Mouse (Mus musculus) heart, embryonic 10.5 days (tissue): ENCODE measurements around the gene Retreg1. TPM values are rescaled to one million over a fixed set of nuclear protein-coding genes. Genes with fewer than 3 reads are reported as not detected.
"Not testable (repeated sequence)": the region's sequence is repeated elsewhere in the genome, so short reads cannot be mapped to it uniquely, and the experiment has no call there.

Source experiments
- DNase-seq: peaks from one replicate; pipeline ENCODE4 v3.0.0-alpha.2; 2017; ENCODE audit warnings: low spot score
- H3K27ac ChIP-seq: fragments of 300-500 bp; sonication (generic); 2 replicates; pipeline ENCODE4 v1.5.1; 2016; ENCODE audit warnings: mild to moderate bottlenecking
- H3K27me3 ChIP-seq: fragments of 300-500 bp; sonication (generic); 2 replicates; pipeline ENCODE4 v1.6.1; 2016; ENCODE audit warnings: mild to moderate bottlenecking; ENCODE audit not compliant: poor library complexity, insufficient read depth, severe bottlenecking
- H3K36me3 ChIP-seq: fragments of 300-500 bp; sonication (generic); 2 replicates; pipeline ENCODE4 v1.6.1; 2016; ENCODE audit warnings: mild to moderate bottlenecking, moderate library complexity
- H3K4me1 ChIP-seq: fragments of 300-500 bp; sonication (generic); 2 replicates; pipeline ENCODE4 v1.6.1; 2016; ENCODE audit warnings: mild to moderate bottlenecking
- H3K4me3 ChIP-seq: fragments of 300-500 bp; sonication (generic); 2 replicates; pipeline ENCODE4 v1.5.1; 2016; ENCODE audit warnings: mild to moderate bottlenecking, moderate library complexity
- H3K9me3 ChIP-seq: fragments of 300-500 bp; sonication (generic); 2 replicates; pipeline ENCODE4 v1.6.1; 2016; ENCODE audit warnings: mild to moderate bottlenecking, moderate library complexity
- WGBS: fragments of 180-500 bp; shearing (Covaris S2); methylation state at CpG from one replicate; pipeline ENCODE4 v1.1.7; 2016; 5-methylcytosine and 5-hydroxymethylcytosine counted together
- polyA plus RNA-seq: library from polyadenylated mRNA; unstranded; fragments of >200 nt; fragmentation: Nextera tagmentation; extraction: Ambion mirVana; gene quantifications from 2 replicates; pipeline ENCODE4 v1.2.1, GENCODE M21; 2016

Gene Retreg1
- polyA plus RNA-seq, 1 experiment from 2014 or later, result 20.2 TPM

DNA sequence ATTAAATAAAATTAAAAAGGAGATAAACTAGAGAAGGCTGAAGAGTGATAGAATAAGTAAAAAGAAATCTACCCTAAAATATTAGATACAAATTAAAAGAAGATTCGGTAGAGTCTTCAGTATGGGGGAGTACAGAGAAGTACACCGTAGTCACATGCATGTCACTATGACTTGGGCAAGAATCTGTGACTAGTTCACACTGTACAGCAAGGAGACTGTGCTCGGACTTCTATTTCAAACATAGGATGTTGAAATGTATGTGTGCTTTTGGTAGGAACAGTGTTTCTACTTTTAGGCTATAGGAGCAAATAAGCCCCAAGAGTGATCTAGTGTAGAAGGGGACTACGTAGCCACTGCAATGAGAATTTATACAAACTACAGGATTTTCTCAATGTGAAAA lies 131.4 kb downstream of the Retreg1 start:
- 87% methylated on average over 4 of the region's 4 CpGs for WGBS

DNA sequence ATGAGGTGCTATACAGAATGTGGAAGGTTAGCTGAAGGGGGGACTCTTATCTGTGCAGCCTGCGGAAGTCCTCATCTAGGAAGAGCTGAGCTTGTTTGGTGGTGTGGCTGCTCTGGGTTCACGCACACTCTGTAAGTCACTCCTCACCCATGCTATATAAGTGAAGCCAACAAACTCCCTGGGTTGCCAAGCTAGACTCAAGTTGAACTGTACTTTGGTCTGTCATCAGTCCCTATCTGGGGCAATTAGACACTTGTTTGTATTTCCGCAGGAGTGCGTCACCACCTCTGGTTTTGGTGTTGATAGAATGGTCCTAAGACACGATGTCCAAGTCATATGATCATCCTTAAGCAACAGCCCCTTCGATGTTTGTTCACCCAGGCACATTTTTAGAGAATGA lies 132.8 kb downstream of the Retreg1 start:
- Histone ChIP-seq H3K27me3 (0 out of 2 replicates have a peak, but pooled peaks cover 3% of the 10 kb centered on the region), H3K9me3 (no peaks in the 10 kb centered on the region), H3K27ac (no peak overlapping the region), H3K4me3 (no peak overlapping the region), H3K4me1 (0 out of 2 replicates have a peak, but pooled peaks cover 3% of the 10 kb centered on the region), H3K36me3 (peaks cover 6% of the 10 kb centered on the region)
- no peak for DNase-seq
- 47% methylated on average over 6 of the region's 6 CpGs for WGBS

More for the DNA sequence above, 131.4 kb downstream of the Retreg1 start:
- H3K36me3 ChIP-seq, result peaks cover 8% of the 10 kb centered on the region
- H3K4me1 ChIP-seq, result 0 out of 2 replicates have a peak, but pooled peaks cover 3% of the 10 kb centered on the region
- no peak overlapping the region for H3K27ac ChIP-seq
- no peak for DNase-seq
- 0 out of 2 replicates have a peak, but pooled peaks cover 3% of the 10 kb centered on the region for H3K27me3 ChIP-seq
- no peak overlapping the region for H3K4me3 ChIP-seq
- no peaks in the 10 kb centered on the region for H3K9me3 ChIP-seq

DNA sequence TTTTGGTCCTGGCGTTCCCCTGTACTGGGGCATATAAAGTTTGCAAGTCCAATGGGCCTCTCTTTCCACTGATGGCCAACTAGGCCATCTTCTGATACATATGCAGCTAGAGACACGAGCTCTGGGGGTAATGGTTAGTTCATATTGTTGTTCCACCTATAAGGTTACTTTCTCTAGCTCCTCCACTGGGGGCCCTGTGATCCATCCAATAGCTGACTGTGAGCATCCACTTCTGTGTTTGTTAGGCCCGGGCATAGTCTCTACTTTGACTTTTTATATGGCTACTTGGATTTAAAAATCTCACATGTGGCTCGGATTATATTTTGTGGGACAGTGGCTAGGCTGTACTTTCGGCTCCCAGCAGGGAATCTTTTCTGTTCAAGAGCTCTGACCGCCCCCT lies 140.6 kb downstream of the Retreg1 start:
- DNase-seq, H3K27me3 ChIP-seq, H3K9me3 ChIP-seq: not testable (repeated sequence)
- peak overlapping the region; percentile 94 for H3K27ac ChIP-seq
- H3K4me3 ChIP-seq, result peak overlapping the region; percentile 100
- WGBS, result 23% methylated on average over 6 of the region's 6 CpGs
- H3K36me3 ChIP-seq, result peaks cover 19% of the 10 kb centered on the region
- H3K4me1 ChIP-seq, result peaks cover 12% of the 10 kb centered on the region

DNA sequence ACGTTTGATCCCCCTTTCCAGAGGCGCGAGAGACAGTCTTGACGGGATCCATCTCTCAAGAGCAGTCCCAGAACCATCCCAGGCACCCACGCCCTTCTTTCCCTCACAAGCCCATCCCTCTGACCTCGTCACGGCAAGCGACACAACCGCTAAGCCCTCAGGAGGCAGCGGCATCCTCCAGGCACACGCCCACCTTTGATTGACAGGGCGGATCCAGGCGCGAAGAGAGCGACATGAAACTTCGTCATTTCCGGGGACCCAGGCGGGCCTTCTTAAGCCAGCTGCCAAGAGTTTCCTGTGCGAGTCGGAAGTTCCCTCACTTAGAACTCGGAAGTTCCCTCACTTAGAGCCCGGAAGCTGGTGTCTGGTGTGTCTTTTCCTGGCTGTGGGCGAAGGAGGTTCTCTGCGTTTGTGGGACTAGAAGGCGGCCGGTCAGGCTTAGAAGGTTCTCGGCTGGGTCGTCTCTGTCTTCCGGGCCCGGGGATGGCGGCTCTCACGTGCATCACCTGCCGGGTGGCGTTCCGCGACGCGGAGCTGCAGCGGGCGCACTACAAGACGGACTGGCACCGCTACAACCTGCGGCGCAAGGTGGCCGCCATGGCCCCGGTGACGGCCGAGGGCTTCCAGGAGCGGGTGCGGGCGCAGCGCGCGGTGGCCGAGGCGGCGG lies 141.2 kb downstream of the Retreg1 start, which contains the start of gene Zfp622:
TSS of gene Zfp622 (plus strand) at position 300 of the 667 bp plus-strand sequence.
- WGBS, result under 1% methylated on average over 57 of the region's 57 CpGs
- DNase-seq, result peak; percentile 99

DNA sequence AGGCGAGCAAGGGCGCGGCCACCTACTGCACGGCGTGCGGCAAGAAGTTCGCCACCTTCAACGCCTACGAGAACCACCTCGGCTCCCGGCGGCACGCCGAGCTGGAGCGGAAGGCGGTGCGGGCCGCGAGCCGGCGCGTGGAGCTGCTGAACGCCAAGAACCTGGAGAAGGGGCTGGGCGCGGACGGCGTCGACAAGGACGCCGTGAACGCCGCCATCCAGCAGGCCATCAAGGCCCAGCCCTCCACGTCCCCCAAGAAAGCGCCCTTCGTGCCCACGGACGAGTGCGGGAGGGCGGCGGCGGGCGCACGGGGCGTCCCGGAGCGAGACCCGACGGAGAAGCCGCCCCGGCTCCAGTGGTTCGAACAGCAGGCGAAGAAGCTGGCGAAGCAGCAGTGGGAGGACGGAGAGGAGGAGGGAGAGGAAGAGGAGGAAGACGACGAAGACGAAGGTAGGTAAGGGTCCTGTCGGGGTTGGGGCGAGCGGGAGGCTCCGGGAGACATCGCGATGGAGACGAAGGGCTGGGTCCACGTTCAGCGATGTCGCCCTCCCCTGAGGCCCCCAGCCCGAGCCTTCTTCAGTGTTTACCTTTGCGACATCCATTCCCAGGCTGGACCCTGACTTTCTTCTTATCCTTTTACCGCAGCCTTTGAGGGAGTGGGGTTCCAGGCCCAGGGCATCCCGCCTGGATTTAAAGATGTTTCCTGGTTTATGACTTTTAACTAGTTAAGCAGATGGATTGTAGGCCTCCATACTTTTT lies 141.9 kb downstream of the Retreg1 start:
- Histone ChIP-seq H3K9me3 (no peaks in the 10 kb centered on the region), H3K4me1 (peaks cover 12% of the 10 kb centered on the region), H3K27ac (peak overlapping the region; percentile 94), H3K4me3 (peak overlapping the region; percentile 100), H3K36me3 (peaks cover 31% of the 10 kb centered on the region), H3K27me3 (no peaks in the 10 kb centered on the region)
- no peak for DNase-seq
- under 1% methylated on average over 71 of the region's 71 CpGs for WGBS

More for the DNA sequence above, 141.2 kb downstream of the Retreg1 start, which contains the start of gene Zfp622:
- H3K36me3 ChIP-seq, result peaks cover 24% of the 10 kb centered on the region
- H3K9me3 ChIP-seq, result no peaks in the 10 kb centered on the region
- H3K27ac ChIP-seq, result peak within 1 kb of the TSS; percentile 94
- peak within 1 kb of the TSS; percentile 100 for H3K4me3 ChIP-seq
- peaks cover 12% of the 10 kb centered on the region for H3K4me1 ChIP-seq
- no peaks in the 10 kb centered on the region for H3K27me3 ChIP-seq

DNA sequence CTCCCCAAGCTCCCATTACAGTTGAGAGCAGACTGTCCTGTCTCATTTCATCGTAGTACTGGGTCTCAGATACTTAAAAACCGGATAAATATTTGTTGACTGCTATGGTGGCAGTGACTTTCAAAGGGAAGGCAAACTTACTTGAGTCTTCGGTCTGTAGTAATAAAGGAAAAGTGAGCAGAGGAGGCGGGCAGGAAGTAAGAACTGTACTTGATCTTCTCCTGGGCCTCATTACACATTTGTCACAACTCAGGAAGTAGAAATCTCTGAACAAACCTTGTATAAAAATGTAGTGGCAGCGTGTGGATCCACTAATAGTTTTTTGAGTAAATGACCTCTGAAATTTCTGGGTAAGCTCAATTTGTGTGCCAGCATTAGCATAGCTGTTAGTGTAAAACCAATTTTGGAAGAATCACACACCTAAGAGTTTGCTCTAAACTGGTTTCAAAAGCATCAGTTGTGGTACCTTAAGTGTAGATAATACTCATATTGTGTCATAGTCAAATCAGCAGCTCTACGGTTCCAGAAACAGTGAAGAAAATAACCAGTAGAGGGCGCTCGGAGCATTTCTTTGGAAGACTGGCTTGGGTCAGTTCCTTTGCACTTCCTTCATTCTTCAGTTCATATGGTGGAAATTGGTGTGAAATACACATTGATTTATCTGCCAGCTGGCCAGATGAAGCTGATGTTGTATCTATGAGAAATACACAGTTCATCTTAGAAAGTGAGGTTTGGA lies 150.2 kb downstream of the Retreg1 start:
- H3K27me3 ChIP-seq, result no peaks in the 10 kb centered on the region
- no peaks in the 10 kb centered on the region for H3K4me1 ChIP-seq
- no peaks in the 10 kb centered on the region for H3K9me3 ChIP-seq
- no peak for DNase-seq
- 65% methylated on average over 8 of the region's 8 CpGs for WGBS
- H3K36me3 ChIP-seq, result peaks cover 74% of the 10 kb centered on the region
- H3K27ac ChIP-seq, result no peak overlapping the region
- H3K4me3 ChIP-seq, result no peak overlapping the region

DNA sequence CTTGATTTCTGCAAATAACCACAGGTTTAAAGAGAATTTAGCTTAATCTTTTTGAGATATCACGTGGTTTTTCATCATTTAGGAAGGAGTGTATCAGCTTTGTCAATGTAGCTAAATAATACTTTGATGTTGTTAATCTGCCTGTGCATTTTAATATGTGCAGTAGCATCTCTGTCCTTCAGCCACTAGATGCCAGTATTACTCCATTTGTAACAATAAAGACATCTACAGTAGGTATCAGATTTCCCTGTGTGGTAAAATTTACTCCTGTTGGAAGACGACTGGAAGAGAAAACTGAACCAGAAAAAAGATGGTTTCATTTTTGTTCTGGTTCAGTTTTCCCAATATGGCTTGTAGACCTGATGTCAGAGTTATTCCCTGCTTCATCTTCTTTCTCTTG lies 152.5 kb downstream of the Retreg1 start:
- H3K36me3 ChIP-seq, result peaks cover 58% of the 10 kb centered on the region
- no peak overlapping the region for H3K27ac ChIP-seq
- H3K27me3 ChIP-seq, result no peaks in the 10 kb centered on the region
- H3K4me1 ChIP-seq, result no peaks in the 10 kb centered on the region
- no peak for DNase-seq
- no peaks in the 10 kb centered on the region for H3K9me3 ChIP-seq
- WGBS, result 53% methylated on average over 2 of the region's 2 CpGs
- no peak overlapping the region for H3K4me3 ChIP-seq

DNA sequence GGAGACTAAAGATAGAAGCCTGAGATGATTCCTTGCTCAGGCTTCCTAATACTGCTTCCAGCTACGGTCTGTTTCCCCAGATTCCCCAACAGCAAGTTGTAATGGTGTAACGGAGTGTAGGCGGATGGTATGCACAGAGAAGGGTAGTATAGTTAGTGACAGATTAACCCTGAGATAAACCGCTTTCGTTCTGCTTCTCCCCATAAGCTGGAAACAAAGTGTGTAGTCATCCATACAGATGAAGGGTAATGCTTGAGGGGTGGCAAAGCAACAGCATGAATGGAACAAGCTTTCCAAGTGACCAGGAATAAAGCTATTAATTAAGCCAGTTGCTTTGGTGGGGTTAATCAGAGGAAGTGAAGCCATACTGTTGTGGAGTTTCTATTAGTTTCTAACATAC lies 156.6 kb downstream of the Retreg1 start:
- 80% methylated on average over 5 of the region's 5 CpGs for WGBS
- not testable (repeated sequence) for H3K9me3 ChIP-seq, H3K4me1 ChIP-seq, H3K27me3 ChIP-seq, H3K4me3 ChIP-seq, DNase-seq, H3K27ac ChIP-seq
- H3K36me3 ChIP-seq, result peaks cover 28% of the 10 kb centered on the region

DNA sequence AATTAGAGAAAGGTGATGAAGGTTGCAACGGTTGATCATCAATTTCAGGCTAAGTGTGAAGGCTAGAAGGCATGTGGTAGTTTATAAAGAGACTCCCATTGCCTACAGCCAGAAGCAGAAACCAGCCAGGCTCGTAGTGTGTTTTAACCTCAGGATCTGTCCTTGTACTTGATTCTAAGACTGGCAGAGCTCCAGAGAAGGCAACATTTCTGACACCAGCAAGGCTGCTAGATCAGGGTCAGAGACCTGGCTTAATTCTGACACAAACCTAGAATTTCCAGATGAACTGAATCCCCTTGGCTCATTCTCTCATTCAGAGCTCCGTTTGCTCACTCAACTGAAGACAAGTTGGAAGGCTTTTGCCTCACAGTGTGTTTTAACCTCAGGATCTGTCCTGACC lies 165.6 kb downstream of the Retreg1 start:
- H3K27ac ChIP-seq, result no peak overlapping the region
- WGBS, result 81% methylated on average over 3 of the region's 3 CpGs
- H3K4me3 ChIP-seq, result no peak overlapping the region
- H3K4me1 ChIP-seq, result no peaks in the 10 kb centered on the region
- H3K36me3 ChIP-seq, result no peaks in the 10 kb centered on the region
- no peaks in the 10 kb centered on the region for H3K27me3 ChIP-seq
- DNase-seq, result no peak
- no peaks in the 10 kb centered on the region for H3K9me3 ChIP-seq

DNA sequence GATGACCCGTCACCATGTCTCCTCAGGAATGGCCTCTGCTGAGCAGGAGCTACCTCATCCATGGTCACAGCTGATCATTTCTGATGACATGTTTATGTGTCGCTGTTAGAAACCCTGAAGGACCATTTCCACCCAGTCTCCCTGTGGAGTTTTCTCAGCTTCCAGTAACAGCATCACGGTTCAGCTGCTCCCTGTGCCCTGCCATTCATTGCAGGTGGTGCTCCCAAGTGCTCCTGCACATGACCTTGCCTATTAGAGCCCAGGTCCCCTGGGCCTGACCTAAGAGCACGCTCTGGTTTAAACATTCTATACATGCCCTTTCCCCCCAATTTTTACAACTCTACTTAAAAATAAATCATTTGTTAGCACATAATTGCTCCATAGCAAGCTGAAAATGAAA lies 169.9 kb downstream of the Retreg1 start:
- 82% methylated on average over 4 of the region's 4 CpGs for WGBS
- Histone ChIP-seq H3K27ac (no peak overlapping the region), H3K27me3 (no peaks in the 10 kb centered on the region), H3K36me3 (no peaks in the 10 kb centered on the region), H3K4me1 (no peaks in the 10 kb centered on the region), H3K9me3 (no peaks in the 10 kb centered on the region), H3K4me3 (no peak overlapping the region)
- DNase-seq, result no peak

DNA sequence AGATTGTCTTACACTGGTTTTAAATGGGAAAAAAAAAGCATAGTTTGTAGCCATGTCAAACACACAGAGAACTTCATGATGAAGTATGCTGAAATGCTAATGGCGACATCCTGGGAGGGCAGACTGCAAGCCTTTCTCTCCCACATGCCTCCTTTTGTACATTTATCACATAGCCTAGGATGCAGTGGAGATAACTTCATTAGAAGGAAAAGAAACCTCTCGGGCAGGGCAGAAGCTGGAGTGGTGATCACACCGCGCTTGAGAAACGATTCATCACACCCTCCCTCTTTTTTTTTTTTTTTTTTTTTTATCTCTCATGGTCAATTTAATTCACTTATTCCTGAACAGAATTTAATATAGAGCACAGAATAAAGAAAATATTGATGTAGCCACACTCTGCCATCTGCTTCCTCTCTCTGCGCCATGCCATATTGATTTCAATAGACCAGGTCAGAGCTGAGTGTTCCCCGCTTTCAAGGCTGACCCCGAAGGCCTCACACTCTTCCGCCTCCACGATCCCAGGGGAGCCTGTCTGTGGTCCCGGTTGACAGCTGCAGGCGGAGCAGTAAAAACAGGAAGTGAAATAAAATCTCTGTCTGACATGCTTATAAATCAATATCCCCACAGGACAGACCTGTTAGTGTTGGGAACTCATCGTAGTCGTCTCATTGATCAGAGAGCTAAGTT lies 173.1 kb downstream of the Retreg1 start:
- WGBS, result 60% methylated on average over 14 of the region's 14 CpGs
- no peak overlapping the region for H3K27ac ChIP-seq
- H3K4me3 ChIP-seq, result no peak overlapping the region
- no peaks in the 10 kb centered on the region for H3K9me3 ChIP-seq
- H3K36me3 ChIP-seq, result no peaks in the 10 kb centered on the region
- peak; percentile 16 for DNase-seq
- no peaks in the 10 kb centered on the region for H3K4me1 ChIP-seq
- H3K27me3 ChIP-seq, result no peaks in the 10 kb centered on the region

DNA sequence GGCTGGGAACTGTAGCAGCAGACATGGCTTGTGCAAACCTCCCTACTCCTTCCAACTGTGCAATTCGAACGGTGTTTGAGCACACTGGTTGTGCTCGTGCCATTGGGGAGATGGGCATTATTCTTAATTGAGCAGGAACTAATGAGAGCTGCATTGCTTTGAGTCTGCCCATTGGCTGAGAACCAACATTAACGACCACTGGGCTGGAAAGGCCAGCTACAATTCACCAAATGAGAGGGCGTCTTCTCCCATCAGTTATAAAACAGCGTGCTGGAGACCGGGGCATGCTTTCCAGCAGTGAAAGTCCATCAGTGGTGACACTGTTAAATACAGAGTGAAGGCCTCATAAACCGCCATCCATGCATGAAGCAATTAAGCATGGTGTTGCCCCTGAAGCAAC lies 178.7 kb downstream of the Retreg1 start:
- DNase-seq, result peak; percentile 31
- no peaks in the 10 kb centered on the region for H3K27me3 ChIP-seq
- 81% methylated on average over 8 of the region's 8 CpGs for WGBS

More for the DNA sequence above, 178.7 kb downstream of the Retreg1 start:
- Histone ChIP-seq H3K36me3 (no peaks in the 10 kb centered on the region), H3K9me3 (no peaks in the 10 kb centered on the region), H3K27ac (no peak overlapping the region), H3K4me3 (no peak overlapping the region), H3K4me1 (no peaks in the 10 kb centered on the region)
